16 mouse cellular contexts compared by ENCODE assay signal in the genomic region with DNA sequence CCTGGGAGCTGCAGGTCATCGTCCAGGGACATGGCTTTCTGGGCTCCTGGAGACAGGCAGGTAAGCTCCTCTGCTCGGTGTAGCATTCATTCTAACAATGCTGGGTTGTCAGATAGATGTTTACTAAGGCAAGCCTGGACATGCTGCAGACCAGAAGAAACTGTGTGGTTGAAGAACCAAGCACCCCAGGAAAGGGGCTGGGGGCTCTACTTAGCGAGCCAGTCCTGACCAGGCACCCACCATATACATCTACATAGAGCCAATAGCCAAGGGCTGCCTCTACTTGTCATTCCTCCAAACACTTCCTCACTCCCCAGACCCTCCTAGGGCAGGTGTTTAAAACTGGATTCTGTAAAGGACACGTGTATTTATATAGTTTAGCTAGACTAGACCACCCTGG. TPM values are rescaled to one million over a fixed set of nuclear protein-coding genes. Genes with fewer than 3 reads are reported as not detected.
"Had no signal": no experiment of that assay in that cellular context is flagged by ENCODE, and none has a peak within 500 bp of the region (broad histone marks: within the 10 kb centered on the region; RNA-seq: fewer than 3 reads in every experiment).

No protein-coding gene starts in this region.

- H3K4me1 ChIP-seq: neural tube, embryonic 12.5 days; neural tube, embryonic 15.5 days had no signal

- H3K4me3 ChIP-seq: liver, embryonic 13.5 days; neural tube, embryonic 12.5 days; neural tube, embryonic 15.5 days had no signal

- H3K9me3 ChIP-seq: liver, embryonic 13.5 days; neural tube, embryonic 12.5 days; neural tube, embryonic 15.5 days had no signal

- H3K27me3 ChIP-seq: liver, embryonic 13.5 days; neural tube, embryonic 12.5 days; neural tube, embryonic 15.5 days had no signal

- H3K4me2 ChIP-seq: liver, embryonic 13.5 days; neural tube, embryonic 12.5 days; neural tube, embryonic 15.5 days had no signal

- H3K27ac ChIP-seq: liver, embryonic 13.5 days; neural tube, embryonic 12.5 days; neural tube, embryonic 15.5 days; stomach, postnatal 0 days had no signal

- DNase-seq: liver, embryonic 13.5 days had no signal

- H3K9ac ChIP-seq: liver, embryonic 13.5 days; neural tube, embryonic 12.5 days; neural tube, embryonic 15.5 days had no signal

RNA-seq across cellular contexts. Expression of gene 6430531B16Rik, which starts 15.6 kb away (rescaled TPM):
- total RNA-seq: liver, adult 2 months had no signal
- polyA plus RNA-seq: liver, embryonic 13.5 days; liver, embryonic 16.5 days; macrophage had no signal

RNA-seq across cellular contexts. Expression of gene Utf1, which starts 50.6 kb away (rescaled TPM):
- total RNA-seq: layer of hippocampus, postnatal 25 days; left cerebral cortex, adult 18-20 months; left cerebral cortex, postnatal 25 days; liver, adult 2 months; megakaryocyte, adult 5-6 weeks; midbrain, postnatal 0 days had no signal
- polyA plus RNA-seq: limb, embryonic 11.5 days; liver, adult 2 months; liver, embryonic 13.5 days; liver, embryonic 16.5 days; lung, adult 2 months; macrophage; midbrain, embryonic 14.5 days; midbrain, postnatal 0 days; neural tube, embryonic 12.5 days; neural tube, embryonic 15.5 days; stomach, embryonic 14.5 days; stomach, postnatal 0 days had no signal
